Mouse (Mus musculus) kidney, embryonic 16.5 days (tissue): ENCODE results near the gene Tac2. TPM values are rescaled to one million over a fixed set of nuclear protein-coding genes. Genes with fewer than 3 reads are reported as not detected.
A peak's percentile ranks its signal among the peaks of the same experiment; 100 is the strongest.

Experiments
- ATAC-seq: fragments of 200-750 bp; cut with Nextera tagmentation; 2 replicates; pipeline ENCODE4 v1.8.0; 2017; ENCODE audit warnings: moderate TSS enrichment; ENCODE audit not compliant: low FRiP score, low TSS enrichment
- H3K27ac ChIP-seq: fragments of 300-500 bp; sonication (generic); 2 replicates; pipeline ENCODE4 v1.5.1; 2014; ENCODE audit warnings: low read length
- H3K27me3 ChIP-seq: fragments of 300-500 bp; sonication (generic); 2 replicates; pipeline ENCODE4 v1.6.1; 2014; ENCODE audit warnings: low read length, control low read depth, mixed read lengths; ENCODE audit not compliant: insufficient read depth
- H3K36me3 ChIP-seq: fragments of 300-500 bp; sonication (generic); 2 replicates; pipeline ENCODE4 v1.6.1; 2014; ENCODE audit warnings: low read length, control low read depth, mixed read lengths; ENCODE audit not compliant: insufficient read depth
- H3K4me1 ChIP-seq: fragments of 300-500 bp; sonication (generic); 2 replicates; pipeline ENCODE4 v1.6.1; 2014; ENCODE audit warnings: low read length, control low read depth, mixed read lengths; ENCODE audit not compliant: insufficient read depth
- H3K4me2 ChIP-seq: fragments of 300-500 bp; sonication (generic); replicated peaks from 2 replicates; pipeline ENCODE4 v1.6.1; 2014; ENCODE audit warnings: low read depth, low read length
- H3K4me3 ChIP-seq: fragments of 300-500 bp; sonication (generic); 2 replicates; pipeline ENCODE4 v1.5.1; 2014; ENCODE audit warnings: mild to moderate bottlenecking, low read length
- H3K9ac ChIP-seq: fragments of 300-500 bp; sonication (generic); replicated peaks from 2 replicates; pipeline ENCODE4 v1.6.1; 2014; ENCODE audit warnings: low read length
- H3K9me3 ChIP-seq: fragments of 300-500 bp; sonication (generic); 2 replicates; pipeline ENCODE4 v1.6.1; 2016; ENCODE audit warnings: low read length, control low read depth
- WGBS: fragments of 180-500 bp; shearing (Covaris S2); extraction: QIAGEN DNeasy Blood & Tissue Kit; methylation state at CpG from one replicate; pipeline ENCODE4 v1.1.7; 2014; 5-methylcytosine and 5-hydroxymethylcytosine counted together
- polyA plus RNA-seq: library from polyadenylated mRNA; unstranded; fragments of >200 nt; fragmentation: Nextera tagmentation; extraction: Ambion mirVana; gene quantifications from 2 replicates; pipeline ENCODE4 v1.2.1, GENCODE M21; 2015

Gene Tac2
- polyA plus RNA-seq, 1 experiment from 2014 or later = 2.0 TPM

DNA sequence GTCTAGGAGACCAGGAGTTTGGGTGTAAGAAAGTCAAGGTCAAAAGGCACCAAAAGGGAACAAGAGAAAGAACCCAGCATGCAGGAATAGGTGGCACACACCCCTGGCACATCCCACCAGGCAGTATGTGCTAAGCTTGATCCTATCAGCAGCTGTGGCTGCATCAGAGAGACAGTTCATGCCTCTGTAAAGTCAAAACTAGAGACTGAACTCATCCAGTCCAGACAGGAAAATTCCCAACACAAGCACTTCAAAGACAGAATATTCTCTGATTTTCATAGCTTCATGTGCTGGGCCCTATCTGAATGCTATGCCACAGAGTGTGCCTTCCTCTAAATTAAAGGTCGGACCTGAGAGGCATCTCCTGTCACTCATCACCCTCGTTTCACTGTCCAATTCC is 13.3 kb downstream of the Tac2 start:
- H3K27me3 ChIP-seq = no peaks in the 10 kb centered on the region
- no peak for ATAC-seq
- 21% methylated on average over 2 of the region's 2 CpGs for WGBS
- H3K4me2 ChIP-seq = no peak overlapping the region
- H3K9me3 ChIP-seq = no peaks in the 10 kb centered on the region
- H3K4me1 ChIP-seq = peaks cover 14% of the 10 kb centered on the region
- peaks cover 12% of the 10 kb centered on the region for H3K36me3 ChIP-seq
- H3K9ac ChIP-seq = no peak overlapping the region
- H3K27ac ChIP-seq = no peak overlapping the region
- H3K4me3 ChIP-seq = no peak overlapping the region

DNA sequence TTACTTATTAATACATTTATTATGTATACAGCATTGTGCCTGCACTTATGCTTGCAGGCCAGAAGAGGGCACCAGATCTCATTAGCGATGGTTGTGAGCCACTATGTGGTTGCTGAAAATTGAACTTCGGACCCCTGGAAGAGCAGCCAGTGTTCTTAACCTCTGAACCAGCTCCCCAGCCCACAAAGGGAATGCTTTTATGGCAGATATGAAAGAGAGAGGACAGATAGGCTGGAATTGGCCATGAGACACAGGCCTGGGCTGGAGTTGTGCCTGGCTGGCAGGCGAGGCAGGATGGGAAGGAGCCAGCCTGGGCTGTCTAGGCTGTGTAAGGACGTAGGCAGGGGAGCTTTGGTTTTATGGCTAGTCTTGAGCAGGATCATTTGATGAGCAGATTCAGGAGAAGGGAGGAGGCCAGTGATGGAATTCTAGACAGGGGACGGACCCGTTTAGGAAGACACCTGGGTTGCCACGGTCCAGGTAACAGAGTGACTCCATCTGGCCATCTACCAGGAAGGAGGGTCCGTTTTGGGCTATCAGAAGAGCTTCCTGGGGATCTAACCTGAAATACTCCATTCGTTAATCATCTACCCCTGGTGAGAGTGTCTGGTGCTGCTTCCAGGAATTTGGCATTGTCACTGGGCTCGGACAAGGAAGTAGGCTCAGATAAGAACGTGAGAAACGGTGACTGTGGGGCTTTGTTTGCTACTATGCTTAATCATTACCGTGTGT is 14.0 kb downstream of the Tac2 start:
- ATAC-seq = peak; percentile 21
- Histone ChIP-seq H3K4me3 (no peak overlapping the region), H3K4me2 (peak overlapping the region; percentile 81), H3K4me1 (peaks cover 14% of the 10 kb centered on the region), H3K9ac (peak overlapping the region; percentile 5; the same call in 1 of the 2 replicates), H3K27me3 (no peaks in the 10 kb centered on the region), H3K27ac (peak overlapping the region; percentile 91), H3K9me3 (no peaks in the 10 kb centered on the region), H3K36me3 (peaks cover 20% of the 10 kb centered on the region)
- WGBS = 35% methylated on average over 13 of the region's 13 CpGs

- no peaks in the 10 kb centered on the region for H3K9me3 ChIP-seq
- peak; percentile 81 for ATAC-seq
- H3K27ac ChIP-seq = peak within 1 kb of the TSS; percentile 91
- peak within 1 kb of the TSS; percentile 81 for H3K4me2 ChIP-seq
- no peaks in the 10 kb centered on the region for H3K27me3 ChIP-seq
- H3K36me3 ChIP-seq = peaks cover 28% of the 10 kb centered on the region
- H3K4me1 ChIP-seq = peaks cover 14% of the 10 kb centered on the region
- H3K4me3 ChIP-seq = peak within 1 kb of the TSS; percentile 88
- peak within 1 kb of the TSS; percentile 97 for H3K9ac ChIP-seq
- under 1% methylated on average over 33 of the region's 61 CpGs for WGBS
These were observed 14.9 kb downstream of the Tac2 start, which contains the start of gene Zbtb39 for GRCm38 (mm10) chr10:127739083-127739660. Zbtb39 (plus strand) TSS chr10:127739538.

DNA sequence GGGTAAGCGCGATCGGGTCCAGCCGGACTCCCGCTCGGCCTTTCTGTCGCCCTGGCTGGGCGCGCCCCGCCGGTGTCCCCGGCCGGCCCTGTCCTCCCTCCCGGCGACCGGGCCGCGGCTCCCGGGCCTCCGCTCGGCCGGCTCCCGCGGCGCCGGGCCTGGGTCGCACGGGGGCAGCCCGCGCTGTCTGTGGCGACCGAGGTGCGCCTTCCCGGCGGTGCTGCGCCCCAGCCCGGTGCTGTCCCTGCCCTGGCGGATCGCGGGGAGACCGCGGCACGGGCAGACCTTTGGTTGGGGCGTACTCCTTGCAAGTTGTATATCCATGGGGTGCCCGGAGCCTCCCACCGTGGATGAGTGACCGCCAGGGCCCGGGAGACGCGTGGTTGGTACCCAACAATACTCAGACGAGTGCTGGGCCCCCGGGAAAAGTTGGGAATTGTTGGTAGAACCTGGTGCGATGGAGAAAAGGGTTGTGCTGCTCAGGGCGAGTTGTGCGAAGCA is 15.4 kb downstream of the Tac2 start:
- Histone ChIP-seq H3K27me3 (no peaks in the 10 kb centered on the region), H3K36me3 (peaks cover 33% of the 10 kb centered on the region), H3K4me3 (peak overlapping the region; percentile 88), H3K9me3 (no peaks in the 10 kb centered on the region), H3K4me1 (peaks cover 14% of the 10 kb centered on the region), H3K9ac (peak overlapping the region; percentile 97), H3K27ac (peak overlapping the region; percentile 91), H3K4me2 (peak overlapping the region; percentile 81)
- ATAC-seq = peak; percentile 60
- WGBS = under 1% methylated on average over 47 of the region's 55 CpGs

DNA sequence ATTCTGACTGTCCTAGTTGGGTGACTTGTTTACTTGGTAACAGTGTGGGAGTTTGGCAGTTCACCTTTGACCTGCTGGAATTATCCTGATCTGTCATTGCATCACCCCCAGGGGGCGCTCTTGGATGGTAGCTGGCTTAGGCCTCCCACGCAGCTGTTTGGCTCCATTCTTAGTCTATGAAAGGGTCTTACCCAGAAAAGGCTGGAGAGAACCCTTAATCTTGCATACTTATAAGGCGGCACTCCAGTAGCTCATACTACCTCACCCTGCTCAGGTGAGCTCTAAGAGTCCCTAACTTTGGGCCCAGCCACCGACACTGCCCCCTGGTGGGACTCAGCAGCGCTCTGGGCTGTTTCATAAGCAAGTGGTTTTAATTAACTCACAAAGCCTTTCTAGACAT is 20.4 kb downstream of the Tac2 start:
- no peak overlapping the region for H3K4me3 ChIP-seq
- no peak overlapping the region for H3K27ac ChIP-seq
- no peaks in the 10 kb centered on the region for H3K9me3 ChIP-seq
- H3K4me2 ChIP-seq = no peak overlapping the region
- no peak overlapping the region for H3K9ac ChIP-seq
- H3K4me1 ChIP-seq = peaks cover 34% of the 10 kb centered on the region
- no peak for ATAC-seq
- H3K36me3 ChIP-seq = peaks cover 57% of the 10 kb centered on the region
- H3K27me3 ChIP-seq = no peaks in the 10 kb centered on the region
- 65% methylated on average over 5 of the region's 5 CpGs for WGBS

DNA sequence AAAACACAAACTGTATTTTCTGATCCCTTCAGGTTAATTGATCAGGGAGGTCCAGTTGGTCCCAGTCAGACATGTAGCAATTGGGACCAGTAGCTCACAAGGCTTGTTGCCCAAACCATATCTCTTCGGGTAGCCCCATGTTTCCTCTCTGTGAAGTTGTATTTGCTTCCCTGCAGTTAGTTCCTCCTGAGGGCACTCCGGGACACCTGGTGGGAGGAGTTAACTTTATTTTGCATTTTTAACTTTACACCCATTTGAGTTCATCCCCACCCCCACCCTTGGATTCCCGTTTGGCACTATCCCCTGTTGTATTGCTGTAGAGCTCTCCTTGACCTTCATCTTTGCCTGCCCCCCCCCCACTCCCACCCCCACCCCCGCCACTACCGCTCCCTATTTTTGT is 21.6 kb downstream of the Tac2 start:
- Histone ChIP-seq H3K4me2 (no peak overlapping the region), H3K27me3 (no peaks in the 10 kb centered on the region), H3K4me3 (no peak overlapping the region), H3K27ac (no peak overlapping the region), H3K36me3 (peaks cover 57% of the 10 kb centered on the region), H3K9ac (no peak overlapping the region), H3K4me1 (peaks cover 34% of the 10 kb centered on the region), H3K9me3 (no peaks in the 10 kb centered on the region)
- WGBS = 66% methylated on average over 5 of the region's 5 CpGs
- no peak for ATAC-seq

- Histone ChIP-seq H3K36me3 (peaks cover 48% of the 10 kb centered on the region), H3K9ac (0 out of 2 replicates have a peak overlapping the region, but pooled peaks have one; percentile 30), H3K4me3 (no peak overlapping the region), H3K27me3 (no peaks in the 10 kb centered on the region), H3K4me1 (peaks cover 39% of the 10 kb centered on the region), H3K9me3 (no peaks in the 10 kb centered on the region), H3K4me2 (no peak overlapping the region), H3K27ac (peak overlapping the region; percentile 72)
- 81% methylated on average over 8 of the region's 8 CpGs for WGBS
- ATAC-seq = no peak
These were observed 23.0 kb downstream of the Tac2 start for GRCm38 (mm10) chr10:127747254-127747653.

- Histone ChIP-seq H3K36me3 (peaks cover 30% of the 10 kb centered on the region), H3K9me3 (no peaks in the 10 kb centered on the region), H3K9ac (no peak overlapping the region; the same call in 1 of the 2 replicates), H3K4me1 (peaks cover 39% of the 10 kb centered on the region), H3K4me2 (peak overlapping the region; percentile 40), H3K4me3 (peak overlapping the region; percentile 35), H3K27ac (peak overlapping the region; percentile 81), H3K27me3 (no peaks in the 10 kb centered on the region)
- ATAC-seq = peak; percentile 81
- WGBS = 4% methylated on average over 8 of the region's 8 CpGs
These were observed 24.8 kb downstream of the Tac2 start for GRCm38 (mm10) chr10:127748847-127749612.

- H3K9me3 ChIP-seq = no peaks in the 10 kb centered on the region
- peaks cover 46% of the 10 kb centered on the region for H3K4me1 ChIP-seq
- H3K27ac ChIP-seq = peak overlapping the region; percentile 81
- 54% methylated on average over 24 of the region's 24 CpGs for WGBS
- H3K4me3 ChIP-seq = peak overlapping the region; percentile 35
- H3K9ac ChIP-seq = peak overlapping the region; percentile 12
- H3K4me2 ChIP-seq = peak overlapping the region; percentile 40
- no peaks in the 10 kb centered on the region for H3K27me3 ChIP-seq
- H3K36me3 ChIP-seq = peaks cover 19% of the 10 kb centered on the region
- ATAC-seq = no peak
These were observed 26.0 kb downstream of the Tac2 start for GRCm38 (mm10) chr10:127750136-127750777.
